Mouse (Mus musculus): Measurements from ENCODE around the gene Sfxn3. TPM values are rescaled to one million over a fixed set of nuclear protein-coding genes. Genes with fewer than 3 reads are reported as not detected.

Sfxn3 gene
- polyA plus RNA-seq, 1 experiment from 2014 or later = 29.0 TPM

- Histone ChIP-seq H3K9me3 (replicated peaks; ENCODE audit: low read length) (no peaks in the 10 kb centered on the region), H3K4me1 (replicated peaks; ENCODE audit: insufficient read depth, low read length) (peaks cover 50% of the 10 kb centered on the region), H3K9ac (ENCODE audit: low read depth, low read length) (peak overlapping the region; percentile 86), H3K36me3 (ENCODE audit: insufficient read depth, low read length) (peaks cover 10% of the 10 kb centered on the region), H3K27ac (peak overlapping the region; percentile 99), H3K27me3 (ENCODE audit: insufficient read depth, low read length) (no peaks in the 10 kb centered on the region), H3K4me3 (replicated peaks; ENCODE audit: low read depth, low read length) (peak overlapping the region; percentile 73), H3K4me2 (ENCODE audit: low read length) (peak overlapping the region; percentile 97)
- peak; percentile 92 for DNase-seq (ENCODE audit: low spot score)
- WGBS = under 1% methylated on average over 18 of the region's 27 CpGs
- ATAC-seq (replicated peaks; ENCODE audit: low FRiP score, low read depth) = peak; percentile 52
- peak; percentile 56 for TF ChIP-seq CTCF (IDR thresholded peaks at IDR 0.05; ENCODE audit: low read depth)
These were observed 30.0 kb upstream of the Sfxn3 start for GRCm38 (mm10) chr19:45017216-45017771.

- H3K36me3 ChIP-seq (ENCODE audit: insufficient read depth, low read length) = peaks cover 15% of the 10 kb centered on the region
- H3K4me3 ChIP-seq (replicated peaks; ENCODE audit: low read depth, low read length) = peak overlapping the region; percentile 73
- peak overlapping the region; percentile 97 for H3K4me2 ChIP-seq (ENCODE audit: low read length)
- H3K9ac ChIP-seq (ENCODE audit: low read depth, low read length) = peak overlapping the region; percentile 86
- peak overlapping the region; percentile 99 for H3K27ac ChIP-seq
- no peak for TF ChIP-seq CTCF (IDR thresholded peaks at IDR 0.05; ENCODE audit: low read depth)
- ATAC-seq (replicated peaks; ENCODE audit: low FRiP score, low read depth) (peak; percentile 73), DNase-seq (ENCODE audit: low spot score) (peak; percentile 85)
- H3K9me3 ChIP-seq (replicated peaks; ENCODE audit: low read length) = no peaks in the 10 kb centered on the region
- no peaks in the 10 kb centered on the region for H3K27me3 ChIP-seq (ENCODE audit: insufficient read depth, low read length)
- peaks cover 50% of the 10 kb centered on the region for H3K4me1 ChIP-seq (replicated peaks; ENCODE audit: insufficient read depth, low read length)
- WGBS = 1% methylated on average over 36 of the region's 48 CpGs
These were observed 29.4 kb upstream of the Sfxn3 start for GRCm38 (mm10) chr19:45017909-45018308.

DNA sequence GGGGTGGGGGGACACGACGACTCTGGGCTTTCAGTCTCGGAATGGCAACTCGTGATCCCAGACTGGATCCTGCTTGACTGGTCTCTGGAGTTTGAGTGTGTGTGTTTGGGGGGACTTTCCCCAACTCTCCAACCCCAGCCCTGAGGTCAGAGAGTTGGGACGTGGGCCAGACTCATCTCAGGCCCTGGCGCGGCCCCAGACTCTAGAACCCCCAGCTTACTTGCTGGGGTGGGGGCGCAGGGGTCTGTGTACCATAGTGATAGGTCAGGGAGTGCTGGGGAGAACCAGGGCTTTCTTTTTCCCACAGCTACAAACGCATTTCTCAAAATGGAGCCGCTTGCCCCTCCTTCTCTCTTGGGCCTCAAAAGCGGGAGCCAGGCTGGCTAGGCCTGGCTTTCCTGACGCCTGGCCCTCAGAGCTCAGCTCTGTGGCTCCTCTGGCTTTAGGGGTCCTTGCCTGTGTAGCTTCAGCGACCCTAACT, 28.9 kb upstream of the Sfxn3 start:
- Histone ChIP-seq H3K36me3 (ENCODE audit: insufficient read depth, low read length) (peaks cover 15% of the 10 kb centered on the region), H3K27me3 (ENCODE audit: insufficient read depth, low read length) (no peaks in the 10 kb centered on the region), H3K9me3 (replicated peaks; ENCODE audit: low read length) (no peaks in the 10 kb centered on the region), H3K4me2 (ENCODE audit: low read length) (peak overlapping the region; percentile 97), H3K9ac (ENCODE audit: low read depth, low read length) (peak overlapping the region; percentile 86), H3K4me1 (replicated peaks; ENCODE audit: insufficient read depth, low read length) (peaks cover 47% of the 10 kb centered on the region), H3K4me3 (replicated peaks; ENCODE audit: low read depth, low read length) (peak overlapping the region; percentile 73), H3K27ac (peak overlapping the region; percentile 99)
- 0 out of 2 replicates have a peak, but pooled peaks have one; percentile 0 for ATAC-seq (replicated peaks; ENCODE audit: low FRiP score, low read depth)
- no peak for TF ChIP-seq CTCF (IDR thresholded peaks at IDR 0.05; ENCODE audit: low read depth)
- DNase-seq (ENCODE audit: low spot score) = peak; percentile 62
- 1% methylated on average over 11 of the region's 13 CpGs for WGBS

- peaks cover 30% of the 10 kb centered on the region for H3K4me1 ChIP-seq (replicated peaks; ENCODE audit: insufficient read depth, low read length)
- peaks cover 16% of the 10 kb centered on the region for H3K36me3 ChIP-seq (ENCODE audit: insufficient read depth, low read length)
- no peak overlapping the region for H3K9ac ChIP-seq (ENCODE audit: low read depth, low read length)
- peak overlapping the region; percentile 97 for H3K4me2 ChIP-seq (ENCODE audit: low read length)
- 37% methylated on average over 6 of the region's 6 CpGs for WGBS
- no peaks in the 10 kb centered on the region for H3K27me3 ChIP-seq (ENCODE audit: insufficient read depth, low read length)
- no peaks in the 10 kb centered on the region for H3K9me3 ChIP-seq (replicated peaks; ENCODE audit: low read length)
- no peak overlapping the region for H3K4me3 ChIP-seq (replicated peaks; ENCODE audit: low read depth, low read length)
- ATAC-seq (replicated peaks; ENCODE audit: low FRiP score, low read depth) = no peak
- DNase-seq (ENCODE audit: low spot score) = peak; percentile 77
- no peak overlapping the region for H3K27ac ChIP-seq
- TF ChIP-seq CTCF (IDR thresholded peaks at IDR 0.05; ENCODE audit: low read depth) = no peak
These were observed 27.0 kb upstream of the Sfxn3 start for GRCm38 (mm10) chr19:45020348-45020747.

DNA sequence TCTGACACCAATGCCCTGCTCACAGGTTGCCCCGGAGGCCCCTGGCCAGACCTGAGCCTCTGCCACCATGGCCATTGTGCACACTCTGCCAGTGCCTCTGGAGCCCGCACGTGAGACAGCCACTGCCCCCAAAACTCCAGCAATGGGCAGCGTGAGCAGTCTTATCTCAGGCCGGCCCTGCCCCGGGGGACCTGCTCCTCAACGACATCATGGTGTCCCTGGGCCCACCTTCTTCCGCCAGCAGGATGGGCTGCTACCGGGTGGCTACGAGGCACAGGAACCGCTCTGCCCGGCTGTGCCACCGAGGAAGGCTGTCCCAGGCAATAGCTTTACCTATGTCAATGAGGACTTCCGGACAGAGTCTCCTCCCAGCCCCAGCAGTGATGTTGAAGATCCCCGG, 25.9 kb upstream of the Sfxn3 start:
- H3K4me3 ChIP-seq (replicated peaks; ENCODE audit: low read depth, low read length) = no peak overlapping the region
- H3K36me3 ChIP-seq (ENCODE audit: insufficient read depth, low read length) = peaks cover 24% of the 10 kb centered on the region
- no peaks in the 10 kb centered on the region for H3K9me3 ChIP-seq (replicated peaks; ENCODE audit: low read length)
- H3K27me3 ChIP-seq (ENCODE audit: insufficient read depth, low read length) = no peaks in the 10 kb centered on the region
- no peak overlapping the region for H3K4me2 ChIP-seq (ENCODE audit: low read length)
- peaks cover 24% of the 10 kb centered on the region for H3K4me1 ChIP-seq (replicated peaks; ENCODE audit: insufficient read depth, low read length)
- ATAC-seq (replicated peaks; ENCODE audit: low FRiP score, low read depth) (no peak), DNase-seq (ENCODE audit: low spot score) (no peak)
- no peak overlapping the region for H3K27ac ChIP-seq
- WGBS = 90% methylated on average over 15 of the region's 15 CpGs
- no peak for TF ChIP-seq CTCF (IDR thresholded peaks at IDR 0.05; ENCODE audit: low read depth)
- H3K9ac ChIP-seq (ENCODE audit: low read depth, low read length) = no peak overlapping the region

DNA sequence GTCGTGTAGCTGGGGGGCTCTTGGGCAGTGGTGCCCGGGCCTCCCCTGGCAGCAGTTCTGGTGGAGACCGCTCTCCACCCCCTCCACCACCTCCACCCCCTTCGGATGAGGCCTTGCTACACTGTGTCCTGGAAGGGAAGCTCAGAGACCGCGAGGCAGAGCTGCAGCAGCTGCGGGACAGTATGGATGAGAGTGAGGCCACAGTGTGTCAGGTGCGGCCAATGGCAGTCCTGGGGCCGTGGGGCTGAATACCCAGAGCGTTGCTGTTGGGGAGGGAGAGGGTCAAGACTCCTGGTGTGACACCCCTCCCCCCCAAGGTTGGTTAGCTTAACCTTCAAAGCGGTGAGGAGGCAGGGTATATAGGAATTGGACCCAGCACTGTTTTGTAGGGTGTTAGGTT, 23.3 kb upstream of the Sfxn3 start:
- Histone ChIP-seq H3K27ac (no peak overlapping the region), H3K4me1 (replicated peaks; ENCODE audit: insufficient read depth, low read length) (peaks cover 19% of the 10 kb centered on the region), H3K9me3 (replicated peaks; ENCODE audit: low read length) (no peaks in the 10 kb centered on the region), H3K27me3 (ENCODE audit: insufficient read depth, low read length) (no peaks in the 10 kb centered on the region), H3K9ac (ENCODE audit: low read depth, low read length) (no peak overlapping the region), H3K4me3 (replicated peaks; ENCODE audit: low read depth, low read length) (no peak overlapping the region), H3K36me3 (ENCODE audit: insufficient read depth, low read length) (peaks cover 48% of the 10 kb centered on the region), H3K4me2 (ENCODE audit: low read length) (no peak overlapping the region)
- 76% methylated on average over 11 of the region's 11 CpGs for WGBS
- ATAC-seq (replicated peaks; ENCODE audit: low FRiP score, low read depth) (no peak; the same call in 1 of the 2 replicates), DNase-seq (ENCODE audit: low spot score) (no peak)
- TF ChIP-seq CTCF (IDR thresholded peaks at IDR 0.05; ENCODE audit: low read depth) = no peak

All from kidney, postnatal 0 days (tissue).